Mouse (Mus musculus): ENCODE data around the gene Ciapin1. TPM values are rescaled to one million over a fixed set of nuclear protein-coding genes. Genes with fewer than 3 reads are reported as not detected.

Gene Ciapin1
- polyA plus RNA-seq, 1 experiment from 2014 or later, result 46.6 TPM

DNA sequence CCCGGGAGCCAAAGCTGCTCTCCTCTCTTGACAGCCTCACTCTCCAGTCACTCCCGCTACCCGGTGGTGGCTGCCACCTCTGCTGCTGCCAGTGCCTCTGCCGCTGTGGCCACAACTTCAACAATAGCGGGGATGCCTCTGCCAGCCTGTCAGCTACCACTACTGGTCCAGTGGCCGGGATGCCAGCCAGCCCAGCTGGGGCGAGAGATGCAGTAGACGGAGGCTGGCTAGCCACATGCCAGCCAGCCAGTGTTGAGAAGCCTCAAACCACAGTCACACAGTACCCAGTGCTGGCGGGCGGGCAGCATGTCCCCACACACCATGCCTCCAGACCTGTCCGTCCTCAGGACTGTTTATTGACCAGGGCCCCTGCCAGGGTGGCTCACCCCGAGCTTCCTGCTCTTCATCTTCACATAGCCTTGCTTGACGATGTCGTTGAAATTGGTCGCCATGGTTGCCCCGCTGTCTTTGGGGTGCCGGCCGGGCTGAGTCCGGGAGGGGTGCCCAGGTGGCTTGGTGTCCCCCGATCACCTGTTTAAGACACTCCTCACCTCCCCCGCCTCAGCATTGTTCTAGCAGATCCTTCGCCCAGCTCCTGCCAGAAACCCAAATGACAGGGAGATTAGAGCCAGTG lies 32.4 kb upstream of the Ciapin1 start:
- Histone ChIP-seq H3K36me3 (replicated peaks) (peaks cover 58% of the 10 kb centered on the region), H3K4me3 (replicated peaks) (peak overlapping the region; percentile 36), H3K4me1 (replicated peaks) (peaks cover 67% of the 10 kb centered on the region), H3K27ac (replicated peaks) (no peak overlapping the region), H3K9me3 (replicated peaks) (no peaks in the 10 kb centered on the region), H3K9ac (0 out of 2 replicates have a peak overlapping the region, but pooled peaks have one; percentile 13), H3K4me2 (peak overlapping the region; percentile 58), H3K27me3 (peaks cover 65% of the 10 kb centered on the region)
- ATAC-seq (ENCODE audit: insufficient read depth), result no peak
- WGBS (ENCODE audit: insufficient replicate concordance), result 10% methylated on average over 22 of the region's 22 CpGs

DNA sequence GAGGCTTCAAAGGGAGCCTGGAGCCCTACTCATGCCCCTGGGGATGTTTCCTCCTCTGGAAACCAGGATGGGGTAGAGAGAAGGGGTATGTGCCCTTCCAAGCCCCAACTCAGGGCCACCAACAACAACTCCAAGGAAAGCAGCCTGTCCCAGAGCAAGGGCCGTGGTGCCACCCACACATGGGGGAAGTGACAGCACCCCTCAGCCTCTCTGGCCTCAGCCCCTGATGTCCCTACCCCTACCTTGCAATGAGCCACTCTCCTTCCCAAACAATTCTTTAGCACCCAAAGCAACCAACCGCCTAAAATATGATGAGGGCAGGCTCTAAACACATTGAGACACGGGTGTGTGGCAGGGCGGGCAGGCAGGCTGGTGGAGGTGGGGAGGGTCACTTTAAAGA lies 31.8 kb upstream of the Ciapin1 start:
- no peaks in the 10 kb centered on the region for H3K9me3 ChIP-seq (replicated peaks)
- H3K9ac ChIP-seq, result no peak overlapping the region
- no peak overlapping the region for H3K27ac ChIP-seq (replicated peaks)
- peaks cover 64% of the 10 kb centered on the region for H3K36me3 ChIP-seq (replicated peaks)
- H3K4me2 ChIP-seq, result no peak overlapping the region
- peaks cover 59% of the 10 kb centered on the region for H3K27me3 ChIP-seq
- H3K4me1 ChIP-seq (replicated peaks), result peaks cover 61% of the 10 kb centered on the region
- H3K4me3 ChIP-seq (replicated peaks), result no peak overlapping the region
- 54% methylated on average over 4 of the region's 4 CpGs for WGBS (ENCODE audit: insufficient replicate concordance)
- no peak for ATAC-seq (ENCODE audit: insufficient read depth)

GRCm38 (mm10) chr8:94869146-94869545 lies 31.0 kb upstream of the Ciapin1 start:
- Histone ChIP-seq H3K4me1 (replicated peaks) (peaks cover 61% of the 10 kb centered on the region), H3K27ac (replicated peaks) (no peak overlapping the region), H3K9me3 (replicated peaks) (no peaks in the 10 kb centered on the region), H3K36me3 (replicated peaks) (peaks cover 72% of the 10 kb centered on the region), H3K4me2 (no peak overlapping the region), H3K27me3 (peaks cover 51% of the 10 kb centered on the region), H3K4me3 (replicated peaks) (no peak overlapping the region), H3K9ac (no peak overlapping the region)
- ATAC-seq (ENCODE audit: insufficient read depth), result no peak
- 65% methylated on average over 7 of the region's 7 CpGs for WGBS (ENCODE audit: insufficient replicate concordance)

DNA sequence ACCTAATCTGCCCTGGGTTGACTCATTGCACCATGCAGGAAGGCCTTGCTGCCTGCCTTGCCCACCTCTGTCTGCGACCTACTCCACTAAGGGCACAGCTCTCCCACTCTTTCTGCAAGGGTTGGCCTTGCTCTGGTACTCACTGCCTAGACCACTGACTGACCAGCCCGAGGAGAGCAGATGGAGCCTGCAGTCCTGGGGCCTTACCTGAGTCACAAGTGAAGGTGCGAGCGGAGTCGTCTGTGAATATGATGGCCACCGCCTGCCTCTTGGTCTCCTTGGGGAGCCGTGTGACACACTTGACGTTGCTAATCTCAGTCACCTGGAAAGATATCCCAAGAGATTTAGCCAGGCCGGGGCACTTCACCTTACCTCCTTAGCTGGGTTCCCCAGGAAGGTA lies 28.8 kb upstream of the Ciapin1 start:
- no peak overlapping the region for H3K4me3 ChIP-seq (replicated peaks)
- H3K9me3 ChIP-seq (replicated peaks), result no peaks in the 10 kb centered on the region
- no peak overlapping the region for H3K27ac ChIP-seq (replicated peaks)
- peaks cover 31% of the 10 kb centered on the region for H3K27me3 ChIP-seq
- H3K9ac ChIP-seq, result no peak overlapping the region
- peaks cover 89% of the 10 kb centered on the region for H3K36me3 ChIP-seq (replicated peaks)
- 80% methylated on average over 9 of the region's 9 CpGs for WGBS (ENCODE audit: insufficient replicate concordance)
- no peak overlapping the region for H3K4me2 ChIP-seq
- H3K4me1 ChIP-seq (replicated peaks), result peaks cover 61% of the 10 kb centered on the region
- ATAC-seq (ENCODE audit: insufficient read depth), result no peak

- H3K27me3 ChIP-seq, result peaks cover 14% of the 10 kb centered on the region
- H3K27ac ChIP-seq (replicated peaks), result no peak overlapping the region
- H3K4me3 ChIP-seq (replicated peaks), result no peak overlapping the region
- no peak overlapping the region for H3K9ac ChIP-seq
- 84% methylated on average over 10 of the region's 10 CpGs for WGBS (ENCODE audit: insufficient replicate concordance)
- H3K4me2 ChIP-seq, result no peak overlapping the region
- no peaks in the 10 kb centered on the region for H3K9me3 ChIP-seq (replicated peaks)
- no peak for ATAC-seq (ENCODE audit: insufficient read depth)
- H3K4me1 ChIP-seq (replicated peaks), result peaks cover 46% of the 10 kb centered on the region
- peaks cover 97% of the 10 kb centered on the region for H3K36me3 ChIP-seq (replicated peaks)
Observed at GRCm38 (mm10) chr8:94865292-94865691, 27.1 kb upstream of the Ciapin1 start.

GRCm38 (mm10) chr8:94863897-94864673 lies 25.9 kb upstream of the Ciapin1 start:
- 61% methylated on average over 10 of the region's 10 CpGs for WGBS (ENCODE audit: insufficient replicate concordance)
- Histone ChIP-seq H3K27me3 (peaks cover 2% of the 10 kb centered on the region; the same call in 1 of the 2 replicates), H3K9me3 (replicated peaks) (no peaks in the 10 kb centered on the region), H3K9ac (no peak overlapping the region), H3K36me3 (replicated peaks) (peaks cover 96% of the 10 kb centered on the region), H3K4me1 (replicated peaks) (peaks cover 40% of the 10 kb centered on the region), H3K4me3 (replicated peaks) (no peak overlapping the region), H3K4me2 (no peak overlapping the region), H3K27ac (replicated peaks) (peak overlapping the region; percentile 35; the same call in 1 of the 2 replicates)
- no peak for ATAC-seq (ENCODE audit: insufficient read depth)

DNA sequence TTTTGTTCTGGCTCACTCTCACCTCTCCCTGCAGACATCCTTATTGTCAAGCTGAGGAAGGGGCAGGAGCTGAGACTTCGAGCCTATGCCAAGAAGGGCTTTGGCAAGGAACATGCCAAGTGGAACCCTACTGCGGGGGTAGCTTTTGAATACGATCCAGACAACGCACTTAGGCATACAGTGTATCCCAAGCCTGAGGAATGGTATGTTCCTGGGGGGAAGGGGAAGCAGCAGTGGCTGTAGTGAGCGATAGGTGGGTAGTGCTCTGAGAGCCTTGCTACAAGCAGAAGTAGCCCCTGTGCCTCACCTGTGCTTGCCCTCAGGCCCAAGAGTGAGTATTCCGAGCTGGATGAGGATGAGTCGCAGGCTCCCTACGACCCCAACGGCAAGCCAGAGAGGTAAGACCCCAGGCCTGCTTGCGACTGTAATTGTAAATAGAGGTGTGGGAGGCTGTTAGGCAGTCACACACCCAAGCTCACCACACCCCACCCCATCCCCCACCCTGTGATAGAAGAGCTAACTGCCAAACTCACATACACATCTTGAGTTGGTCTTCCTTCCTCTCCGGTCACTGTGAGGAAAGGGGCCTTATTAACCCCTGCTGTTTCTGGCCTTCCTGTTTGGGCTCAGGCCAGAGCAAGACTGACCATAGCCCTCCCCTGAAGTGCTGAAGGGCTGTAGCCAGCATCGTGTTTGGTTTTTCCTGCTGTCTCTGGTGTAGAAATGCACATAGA lies 24.5 kb upstream of the Ciapin1 start:
- Histone ChIP-seq H3K4me2 (no peak overlapping the region), H3K36me3 (replicated peaks) (peaks cover 83% of the 10 kb centered on the region), H3K9me3 (replicated peaks) (no peaks in the 10 kb centered on the region), H3K27ac (replicated peaks) (0 out of 2 replicates have a peak overlapping the region, but pooled peaks have one; percentile 7), H3K4me1 (replicated peaks) (peaks cover 50% of the 10 kb centered on the region), H3K27me3 (no peaks in the 10 kb centered on the region), H3K9ac (no peak overlapping the region), H3K4me3 (replicated peaks) (no peak overlapping the region)
- 75% methylated on average over 12 of the region's 12 CpGs for WGBS (ENCODE audit: insufficient replicate concordance)
- ATAC-seq (ENCODE audit: insufficient read depth), result no peak

DNA sequence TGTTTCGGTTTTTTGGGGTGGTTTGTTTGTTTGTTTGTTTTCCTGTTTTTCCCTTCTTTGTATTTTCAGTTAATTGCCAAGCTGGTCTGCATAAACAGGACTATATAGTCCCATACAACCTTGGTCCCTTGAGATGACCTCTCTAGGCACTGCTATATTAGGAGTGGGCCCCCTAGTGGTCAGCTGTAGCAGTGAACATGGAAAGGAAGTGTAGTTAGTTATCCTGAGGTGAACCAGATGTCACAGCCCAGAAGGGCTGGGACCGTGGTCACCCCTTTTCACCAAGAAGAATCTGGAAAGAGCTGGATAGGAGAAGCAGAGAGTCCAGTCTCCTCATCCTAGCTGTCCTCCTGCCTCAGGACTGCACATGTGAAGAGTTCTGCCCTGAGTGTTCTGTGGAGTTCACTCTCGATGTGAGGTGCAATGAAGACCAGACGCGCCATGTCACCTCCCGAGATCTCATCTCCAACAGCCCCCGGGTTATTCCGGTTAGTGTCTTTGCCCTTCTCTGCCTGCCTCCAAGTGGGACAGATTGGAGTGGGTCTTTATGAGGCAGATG lies 23.3 kb upstream of the Ciapin1 start:
- WGBS (ENCODE audit: insufficient replicate concordance), result 65% methylated on average over 8 of the region's 8 CpGs
- no peak overlapping the region for H3K4me2 ChIP-seq
- no peak overlapping the region for H3K27ac ChIP-seq (replicated peaks)
- H3K4me1 ChIP-seq (replicated peaks), result peaks cover 55% of the 10 kb centered on the region
- no peak overlapping the region for H3K4me3 ChIP-seq (replicated peaks)
- H3K27me3 ChIP-seq, result no peaks in the 10 kb centered on the region
- no peak overlapping the region for H3K9ac ChIP-seq
- no peaks in the 10 kb centered on the region for H3K9me3 ChIP-seq (replicated peaks)
- peaks cover 71% of the 10 kb centered on the region for H3K36me3 ChIP-seq (replicated peaks)
- ATAC-seq (ENCODE audit: insufficient read depth), result no peak

- Histone ChIP-seq H3K4me1 (replicated peaks) (peaks cover 30% of the 10 kb centered on the region), H3K9ac (peak within 1 kb of the TSS; percentile 93), H3K27me3 (no peaks in the 10 kb centered on the region), H3K36me3 (replicated peaks) (peaks cover 61% of the 10 kb centered on the region), H3K4me3 (replicated peaks) (peak within 1 kb of the TSS; percentile 89), H3K9me3 (replicated peaks) (no peaks in the 10 kb centered on the region), H3K27ac (replicated peaks) (peak within 1 kb of the TSS; percentile 87), H3K4me2 (peak within 1 kb of the TSS; percentile 82)
- WGBS (ENCODE audit: insufficient replicate concordance), result under 1% methylated on average over 68 of the region's 68 CpGs
- peak; percentile 75 for ATAC-seq (ENCODE audit: insufficient read depth)
Observed at GRCm38 (mm10) chr8:94857346-94858173, 19.4 kb upstream of the Ciapin1 start, which contains the start of gene Polr2c. TSS of gene Polr2c (plus strand) at chr8:94857450.

DNA sequence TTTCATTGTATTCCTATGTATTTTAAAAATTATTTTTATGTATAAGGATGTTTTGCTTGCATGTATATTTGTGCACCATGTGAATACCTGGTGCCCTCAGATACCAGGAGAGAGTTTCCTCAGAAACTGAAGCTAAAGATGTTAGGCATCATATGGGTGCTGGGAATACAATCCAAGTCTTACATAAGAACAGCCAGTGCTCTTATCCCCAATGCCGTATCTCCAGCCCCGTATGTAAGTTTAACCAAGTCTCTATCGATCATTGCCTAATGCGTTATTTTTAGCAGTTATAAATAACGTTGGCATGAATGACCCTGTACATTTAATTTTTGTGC lies 18.8 kb upstream of the Ciapin1 start:
- H3K27me3 ChIP-seq, result no peaks in the 10 kb centered on the region
- H3K9ac ChIP-seq, result no peak overlapping the region
- peak overlapping the region; percentile 89 for H3K4me3 ChIP-seq (replicated peaks)
- 0 out of 2 replicates have a peak overlapping the region, but pooled peaks have one; percentile 8 for H3K27ac ChIP-seq (replicated peaks)
- H3K4me1 ChIP-seq (replicated peaks), result peaks cover 25% of the 10 kb centered on the region
- peaks cover 61% of the 10 kb centered on the region for H3K36me3 ChIP-seq (replicated peaks)
- 29% methylated on average over 5 of the region's 5 CpGs for WGBS (ENCODE audit: insufficient replicate concordance)
- no peaks in the 10 kb centered on the region for H3K9me3 ChIP-seq (replicated peaks)
- peak overlapping the region; percentile 82 for H3K4me2 ChIP-seq
- ATAC-seq (ENCODE audit: insufficient read depth), result no peak

Data from liver, embryonic 15.5 days (tissue).